Mouse (Mus musculus) heart, postnatal 0 days (tissue): ENCODE measurements at regions not wholly inside any gene's neighbourhood (a gene's known extent, or its start where the extent isn't known, plus 50 kb on each side); places are given as distances from the start of the nearest gene placed in this dataset.

Experiments used
- CTCF ChIP-seq: IDR thresholded peaks from 2 replicates; pipeline ENCODE4 v1.5.1; 2016; ENCODE audit warnings: antibody characterized with exemption, control low read depth, low read depth
- EP300 ChIP-seq: IDR thresholded peaks from 2 replicates; pipeline ENCODE4 v1.6.1; 2016; ENCODE audit warnings: antibody characterized with exemption, low read depth

DNA sequence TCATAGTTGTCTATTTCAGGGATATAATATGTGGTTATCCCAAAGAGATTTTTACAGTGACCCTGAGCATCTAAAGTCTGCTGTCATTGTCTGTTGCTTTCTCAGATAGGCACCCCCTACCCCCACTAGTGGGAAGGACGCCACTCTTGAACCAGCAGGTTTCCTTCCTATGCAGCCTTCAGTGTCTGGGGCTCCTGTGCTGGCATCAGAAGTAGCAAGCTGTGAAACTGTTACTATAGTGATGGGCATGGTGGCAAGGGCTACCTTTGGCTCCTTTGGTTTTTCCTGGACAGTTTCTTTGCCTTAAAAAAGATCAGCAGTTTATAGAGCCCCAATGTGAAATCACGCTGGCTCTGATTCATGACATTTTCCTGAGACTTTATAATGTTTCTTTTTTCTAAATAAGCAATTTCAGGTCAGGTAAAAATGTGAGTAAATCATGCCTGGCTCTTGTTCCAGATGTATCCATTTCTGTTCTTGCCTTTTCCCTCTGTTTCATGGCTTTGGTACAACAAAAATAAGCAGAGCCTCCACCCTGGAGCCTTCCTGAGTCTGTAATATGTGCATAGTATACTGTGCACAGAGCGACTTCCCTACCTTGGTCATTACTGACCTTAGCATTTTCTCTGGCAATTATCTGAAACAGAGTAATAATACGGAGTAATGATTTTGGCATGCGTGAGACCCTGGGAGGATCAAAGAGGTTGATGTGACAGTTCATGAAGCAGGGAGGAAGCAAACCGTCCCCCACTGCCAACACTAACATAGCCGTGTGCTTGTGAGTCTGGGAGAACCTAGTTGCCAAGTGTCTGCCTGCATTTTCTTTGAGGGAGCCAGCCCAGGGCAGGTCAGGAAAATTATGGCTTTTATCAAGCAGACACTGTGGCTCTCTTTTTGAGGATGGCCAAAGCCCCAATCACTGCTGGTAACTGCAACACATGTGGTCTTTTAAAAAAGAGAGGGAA is 124.8 kb downstream of the Mettl11b start:
- TF ChIP-seq CTCF = no peak
- no peak for TF ChIP-seq EP300
